Mouse (Mus musculus) hindbrain, postnatal 0 days (tissue): ENCODE results near the gene Wnt4. TPM values are rescaled to one million over a fixed set of nuclear protein-coding genes. Genes with fewer than 3 reads are reported as not detected.
A peak's percentile ranks its signal among the peaks of the same experiment; 100 is the strongest.

ENCODE experiments used
- ATAC-seq: fragments of 200-750 bp; cut with Nextera tagmentation; 2 replicates; pipeline ENCODE4 v1.8.0; 2017; ENCODE audit warnings: mild to moderate bottlenecking, moderate TSS enrichment, moderate library complexity
- DNase-seq: peaks from one replicate; pipeline ENCODE4 v3.0.0-alpha.2; 2015; ENCODE audit warnings: low spot score
- H3K27ac ChIP-seq: fragments of 300-500 bp; sonication (generic); 2 replicates; pipeline ENCODE4 v1.5.1; 2014; ENCODE audit warnings: mild to moderate bottlenecking
- H3K27me3 ChIP-seq: fragments of 300-500 bp; sonication (generic); 2 replicates; pipeline ENCODE4 v1.6.1; 2014; ENCODE audit warnings: low read length, mixed read lengths; ENCODE audit not compliant: insufficient read depth
- H3K36me3 ChIP-seq: fragments of 300-500 bp; sonication (generic); 2 replicates; pipeline ENCODE4 v1.6.1; 2014; ENCODE audit warnings: low read length, mixed read lengths; ENCODE audit not compliant: insufficient read depth
- H3K4me1 ChIP-seq: fragments of 300-500 bp; sonication (generic); 2 replicates; pipeline ENCODE4 v1.6.1; 2014; ENCODE audit warnings: antibody characterized with exemption, low read length, mixed read lengths; ENCODE audit not compliant: insufficient read depth
- H3K4me2 ChIP-seq: fragments of 300-500 bp; sonication (generic); 2 replicates; pipeline ENCODE4 v1.6.1; 2014; ENCODE audit warnings: low read depth, mild to moderate bottlenecking, low read length, moderate library complexity, mixed read lengths
- H3K4me3 ChIP-seq: fragments of 300-500 bp; sonication (generic); 2 replicates; pipeline ENCODE4 v1.5.1; 2014; ENCODE audit warnings: low read length
- H3K9ac ChIP-seq: fragments of 300-500 bp; sonication (generic); replicated peaks from 2 replicates; pipeline ENCODE4 v1.6.1; 2014; ENCODE audit warnings: mild to moderate bottlenecking, low read length, moderate library complexity, mixed read lengths
- H3K9me3 ChIP-seq: fragments of 300-500 bp; sonication (generic); 2 replicates; pipeline ENCODE4 v1.6.1; 2016; ENCODE audit warnings: low read length, mixed read lengths
- CTCF ChIP-seq: IDR thresholded peaks from 2 replicates; pipeline ENCODE4 v1.5.1; 2016; ENCODE audit warnings: antibody characterized with exemption, control low read depth, low read depth
- WGBS: fragments of 180-500 bp; shearing (Covaris S2); extraction: QIAGEN DNeasy Blood & Tissue Kit; methylation state at CpG from one replicate; pipeline ENCODE4 v1.1.7; 2014; 5-methylcytosine and 5-hydroxymethylcytosine counted together
- polyA plus RNA-seq: library from polyadenylated mRNA; unstranded; fragments of >200 nt; fragmentation: Nextera tagmentation; extraction: Ambion mirVana; gene quantifications from 2 replicates; pipeline ENCODE4 v1.2.1, GENCODE M21; 2015
- total RNA-seq: library from RNA; depleted of rRNA; stranded (reverse); fragments of >200 nt; gene quantifications from 2 replicates; pipeline ENCODE4 v1.2.3, GENCODE M21; 2014

Gene Wnt4
- total and polyA plus RNA-seq, 2 experiments from 2014 or later = 3.4 to 3.8 TPM

DNA sequence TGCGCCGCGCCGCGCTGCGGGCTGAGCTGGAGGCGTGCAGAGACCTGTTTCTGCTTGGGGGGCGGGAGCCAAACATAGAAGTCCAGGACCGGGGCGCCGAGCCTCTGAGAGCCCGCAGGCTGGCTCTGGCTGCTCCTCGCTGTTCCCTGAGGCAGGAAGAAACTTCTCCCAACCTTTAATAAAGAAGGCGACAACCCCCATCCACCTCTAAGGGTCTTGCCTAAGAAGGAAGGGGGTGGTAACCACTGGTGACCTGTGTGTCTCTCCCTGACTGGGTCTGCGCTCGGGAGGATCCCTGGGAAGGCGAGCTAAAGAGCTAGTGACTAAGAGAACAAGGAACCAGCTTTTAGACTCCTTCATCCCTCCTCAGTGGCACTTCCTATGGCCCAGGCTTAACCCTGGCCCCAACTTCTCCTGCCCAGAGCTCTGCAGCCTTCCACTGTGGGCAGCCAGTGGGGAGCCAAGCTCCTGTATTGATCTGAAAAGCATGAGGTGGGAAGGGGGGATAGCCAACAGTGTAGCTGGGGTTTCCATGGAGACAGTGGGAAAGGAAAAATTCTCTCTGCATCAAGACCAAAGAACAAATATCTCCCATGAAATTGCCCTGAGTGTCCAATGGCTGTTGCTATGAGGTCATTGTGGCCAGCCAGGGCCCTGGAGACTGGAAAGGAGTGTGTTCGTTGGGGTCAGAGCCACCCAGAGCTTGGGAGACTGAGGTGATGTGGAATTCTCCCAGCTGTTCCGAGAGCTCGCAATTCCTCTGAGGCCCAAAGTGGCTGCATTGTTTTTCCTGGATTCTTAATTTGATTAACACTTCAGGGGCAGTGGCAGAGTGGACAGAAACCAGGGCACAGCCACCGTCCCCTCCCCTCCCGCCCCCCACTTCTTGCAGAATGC lies 1.1 kb downstream of the Wnt4 start:
- H3K4me2 ChIP-seq = peak overlapping the region; percentile 83
- TF ChIP-seq CTCF = no peak
- WGBS = 3% methylated on average over 22 of the region's 22 CpGs
- peaks cover 10% of the 10 kb centered on the region; the same call in 1 of the 2 replicates for H3K4me1 ChIP-seq
- no peaks in the 10 kb centered on the region for H3K9me3 ChIP-seq
- H3K4me3 ChIP-seq = peak overlapping the region; percentile 52
- DNase-seq (peak; percentile 43), ATAC-seq (peak; percentile 25; the same call in 1 of the 2 replicates)
- peaks cover 14% of the 10 kb centered on the region for H3K27me3 ChIP-seq
- no peak overlapping the region for H3K27ac ChIP-seq
- peak overlapping the region; percentile 48; the same call in 1 of the 2 replicates for H3K9ac ChIP-seq
- no peaks in the 10 kb centered on the region for H3K36me3 ChIP-seq

DNA sequence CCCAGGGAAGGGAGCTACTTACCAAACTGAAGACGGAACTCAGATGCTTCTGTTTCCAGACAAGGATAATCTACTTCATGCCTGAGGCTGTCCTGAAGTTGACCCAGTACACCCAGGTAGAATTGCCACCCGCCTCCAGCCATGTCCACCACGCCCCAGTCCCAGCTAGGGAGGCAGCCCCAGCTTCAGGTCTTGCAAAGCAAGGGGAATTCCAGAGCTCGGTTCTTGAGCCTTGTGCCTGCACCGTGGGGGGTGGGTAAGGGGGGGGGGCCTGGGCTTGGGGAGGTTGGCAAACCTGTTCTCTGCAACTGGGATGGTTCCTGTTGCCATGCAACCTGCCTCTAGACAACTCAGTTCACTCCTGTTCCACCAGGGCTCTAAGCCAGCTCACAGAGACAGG lies 2.1 kb downstream of the Wnt4 start:
- DNase-seq (no peak), ATAC-seq (no peak)
- no peak for TF ChIP-seq CTCF
- Histone ChIP-seq H3K36me3 (no peaks in the 10 kb centered on the region), H3K4me3 (no peak overlapping the region), H3K27ac (no peak overlapping the region), H3K4me1 (peaks cover 10% of the 10 kb centered on the region; the same call in 1 of the 2 replicates), H3K4me2 (peak overlapping the region; percentile 83; the same call in 1 of the 2 replicates), H3K9ac (no peak overlapping the region), H3K27me3 (peaks cover 16% of the 10 kb centered on the region), H3K9me3 (no peaks in the 10 kb centered on the region)
- WGBS = 22% methylated on average over 5 of the region's 5 CpGs

DNA sequence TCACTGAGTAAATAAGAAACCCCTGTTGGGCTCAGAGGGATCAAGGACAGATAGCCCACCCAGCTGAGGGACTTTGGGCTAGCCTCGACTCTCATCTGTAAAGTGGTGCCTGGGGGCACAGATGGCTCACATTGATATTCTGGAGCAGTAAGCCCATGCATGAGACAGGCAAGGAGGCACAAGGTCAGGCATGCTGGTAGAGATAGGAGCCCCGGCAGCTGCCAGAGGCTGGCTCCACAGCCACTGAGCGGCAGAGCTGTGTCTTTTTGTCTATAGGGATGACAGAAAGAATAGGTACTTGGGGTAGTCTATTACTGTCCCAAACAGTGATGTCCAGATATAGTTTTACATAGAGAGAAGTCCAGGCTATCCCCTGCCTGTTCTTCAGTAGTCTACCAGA lies 4.0 kb downstream of the Wnt4 start:
- Histone ChIP-seq H3K4me3 (no peak overlapping the region), H3K4me2 (no peak overlapping the region), H3K27me3 (peaks cover 10% of the 10 kb centered on the region), H3K27ac (no peak overlapping the region), H3K36me3 (no peaks in the 10 kb centered on the region), H3K9me3 (no peaks in the 10 kb centered on the region), H3K4me1 (peaks cover 10% of the 10 kb centered on the region; the same call in 1 of the 2 replicates), H3K9ac (no peak overlapping the region)
- DNase-seq = no peak
- no peak for TF ChIP-seq CTCF
- ATAC-seq = no peak
- WGBS = 73% methylated on average over 3 of the region's 3 CpGs

DNA sequence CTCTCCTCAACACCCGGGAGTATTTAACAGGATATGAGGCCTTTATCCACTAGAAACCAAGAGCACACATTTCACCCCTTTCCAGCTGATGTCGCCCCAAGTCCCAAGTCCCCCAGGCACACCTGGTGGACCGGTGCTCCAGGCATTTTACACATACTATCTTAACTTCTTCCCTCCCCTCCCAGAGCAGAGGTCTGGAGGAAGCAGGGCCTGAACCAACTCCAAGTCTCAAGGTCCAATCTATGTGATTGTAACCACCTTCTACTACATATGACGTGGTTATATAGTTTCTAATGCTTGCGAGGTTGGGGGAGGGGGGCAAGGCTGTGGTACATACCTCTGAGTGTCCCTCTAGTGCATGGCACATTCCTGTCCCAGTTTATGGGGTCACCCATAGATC lies 4.8 kb downstream of the Wnt4 start:
- no peak overlapping the region for H3K4me3 ChIP-seq
- ATAC-seq = no peak
- no peak for DNase-seq
- no peak overlapping the region for H3K27ac ChIP-seq
- peaks cover 10% of the 10 kb centered on the region; the same call in 1 of the 2 replicates for H3K4me1 ChIP-seq
- 84% methylated on average over 5 of the region's 5 CpGs for WGBS
- no peak overlapping the region for H3K4me2 ChIP-seq
- H3K36me3 ChIP-seq = no peaks in the 10 kb centered on the region
- H3K27me3 ChIP-seq = peaks cover 10% of the 10 kb centered on the region; the same call in 1 of the 2 replicates
- no peak for TF ChIP-seq CTCF
- H3K9ac ChIP-seq = no peak overlapping the region
- H3K9me3 ChIP-seq = no peaks in the 10 kb centered on the region

DNA sequence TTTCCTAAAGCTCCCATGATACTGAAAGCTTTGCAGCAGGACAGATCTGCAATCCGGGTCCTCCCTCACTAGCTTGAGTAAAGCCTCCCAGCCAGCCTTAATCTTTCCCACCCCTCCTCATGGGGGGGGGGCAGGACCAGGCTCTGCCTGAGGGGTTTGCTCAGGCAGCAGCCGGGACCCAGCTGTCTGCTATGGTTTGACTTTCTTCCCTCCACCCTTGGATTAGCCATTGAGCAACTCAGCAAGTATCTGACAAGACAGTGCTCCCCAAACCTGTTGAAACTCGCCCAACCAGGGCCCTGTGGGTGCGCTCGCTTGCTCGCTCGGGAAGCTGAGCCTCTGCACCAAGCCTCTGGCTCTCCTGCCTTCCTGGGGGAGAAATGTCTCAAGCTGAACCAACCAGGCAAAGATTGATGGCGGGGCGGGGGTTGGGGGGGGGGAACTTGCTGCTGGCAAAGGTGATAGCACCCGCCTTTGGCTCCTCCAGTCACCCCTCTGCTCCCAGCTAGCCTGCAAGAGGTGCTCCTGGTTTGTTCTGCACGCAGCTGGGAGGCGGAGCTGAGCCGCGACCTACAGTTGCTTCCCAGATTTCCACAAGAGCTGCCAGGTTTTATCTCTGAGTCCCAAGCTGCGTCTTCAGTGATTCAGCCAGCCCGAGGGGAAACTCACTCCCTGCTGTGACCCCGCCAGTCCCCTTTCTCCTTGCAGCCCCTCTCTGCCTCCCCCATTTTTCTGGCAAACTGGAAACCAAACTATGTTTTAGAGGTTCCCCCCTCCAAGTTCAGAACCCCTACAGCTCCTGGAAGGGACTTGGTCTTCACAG lies 5.5 kb downstream of the Wnt4 start:
- Histone ChIP-seq H3K27me3 (peaks cover 10% of the 10 kb centered on the region; the same call in 1 of the 2 replicates), H3K4me3 (no peak overlapping the region), H3K4me1 (peaks cover 10% of the 10 kb centered on the region; the same call in 1 of the 2 replicates), H3K27ac (no peak overlapping the region), H3K36me3 (no peaks in the 10 kb centered on the region), H3K4me2 (no peak overlapping the region), H3K9me3 (no peaks in the 10 kb centered on the region), H3K9ac (no peak overlapping the region)
- ATAC-seq (no peak), DNase-seq (no peak)
- WGBS = 14% methylated on average over 17 of the region's 17 CpGs
- TF ChIP-seq CTCF = no peak

DNA sequence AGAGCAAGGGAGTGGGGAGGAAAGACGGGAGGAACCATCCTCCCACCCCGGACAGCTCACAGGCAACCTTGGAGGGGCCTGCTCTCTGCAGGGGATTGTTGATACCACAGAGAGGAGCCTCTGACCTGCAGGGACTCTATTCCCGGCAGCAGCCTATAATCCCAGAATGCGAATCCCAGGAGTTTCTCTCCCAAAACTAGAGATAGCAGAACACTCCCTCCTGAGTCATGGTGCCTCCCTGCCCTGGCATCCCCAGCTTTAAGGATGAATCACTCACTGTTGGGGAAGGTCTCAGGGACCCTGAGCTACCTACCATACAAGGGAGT lies 6.1 kb downstream of the Wnt4 start:
- peaks cover 6% of the 10 kb centered on the region; the same call in 1 of the 2 replicates for H3K4me1 ChIP-seq
- ATAC-seq (no peak), DNase-seq (no peak)
- WGBS = 28% methylated on average over 4 of the region's 4 CpGs
- no peaks in the 10 kb centered on the region for H3K9me3 ChIP-seq
- H3K27ac ChIP-seq = no peak overlapping the region
- TF ChIP-seq CTCF = no peak
- no peak overlapping the region for H3K4me2 ChIP-seq
- H3K4me3 ChIP-seq = no peak overlapping the region
- no peak overlapping the region for H3K9ac ChIP-seq
- no peaks in the 10 kb centered on the region for H3K36me3 ChIP-seq
- peaks cover 10% of the 10 kb centered on the region; the same call in 1 of the 2 replicates for H3K27me3 ChIP-seq
